Mouse (Mus musculus): Measurements from ENCODE around the gene Adarb1. TPM values are rescaled to one million over a fixed set of nuclear protein-coding genes. Genes with fewer than 3 reads are reported as not detected.

The Adarb1 gene
- polyA plus RNA-seq, 2 experiments = 0.92 to 1.2 TPM

- H3K4me1 ChIP-seq (replicated peaks; ENCODE audit: control insufficient read depth in 2 of 2, insufficient read depth in 2 of 2, low read length in 1 of 2) = peaks cover 5 to 7% of the 10 kb centered on the region in 2 experiments
- no peak overlapping the region for H3K4me2 ChIP-seq (ENCODE audit: low read depth)
- WGBS (ENCODE audit: insufficient replicate concordance) = 64% methylated on average over 8 of the region's 8 CpGs
- ATAC-seq (ENCODE audit: insufficient read depth) = no peak
- H3K4me3 ChIP-seq (ENCODE audit: insufficient read depth in 1 of 2, low read depth in 2 of 2, low read length in 2 of 2) = no peak overlapping the region
- no peaks in the 10 kb centered on the region for H3K36me3 ChIP-seq (replicated peaks; ENCODE audit: control insufficient read depth, insufficient read depth, low read depth)
- no peak for DNase-seq (ENCODE audit: low read depth in 3 of 3, low spot score in 3 of 3)
- no peak overlapping the region for H3K9ac ChIP-seq (replicated peaks)
- no peaks in the 10 kb centered on the region for H3K27me3 ChIP-seq (ENCODE audit: control insufficient read depth, insufficient read depth, low read length)
- no peak overlapping the region for H3K27ac ChIP-seq
- no peak for TF ChIP-seq CTCF (IDR thresholded peaks at IDR 0.05; ENCODE audit: low read depth)
- TF ChIP-seq EP300 (IDR thresholded peaks at IDR 0.05; ENCODE audit: low read depth) = no peak
- no peaks in the 10 kb centered on the region for H3K9me3 ChIP-seq (ENCODE audit: control insufficient read depth, low read length)
These were observed 112.3 kb downstream of the Adarb1 start for GRCm38 (mm10) chr10:77305766-77306165.

- 70% methylated on average over 4 of the region's 4 CpGs for WGBS (ENCODE audit: insufficient replicate concordance)
- TF ChIP-seq CTCF (IDR thresholded peaks at IDR 0.05; ENCODE audit: low read depth) = no peak
- TF ChIP-seq EP300 (IDR thresholded peaks at IDR 0.05; ENCODE audit: low read depth) = no peak
- Histone ChIP-seq H3K27ac (no peak overlapping the region), H3K4me1 (replicated peaks; ENCODE audit: control insufficient read depth in 2 of 2, insufficient read depth in 2 of 2, low read length in 1 of 2) (peaks cover 13 to 15% of the 10 kb centered on the region in 2 experiments), H3K36me3 (replicated peaks; ENCODE audit: control insufficient read depth, insufficient read depth, low read depth) (no peaks in the 10 kb centered on the region), H3K4me2 (ENCODE audit: low read depth) (no peak overlapping the region), H3K4me3 (ENCODE audit: insufficient read depth in 1 of 2, low read depth in 2 of 2, low read length in 2 of 2) (no peak overlapping the region), H3K9me3 (ENCODE audit: control insufficient read depth, low read length) (no peaks in the 10 kb centered on the region), H3K9ac (replicated peaks) (no peak overlapping the region), H3K27me3 (ENCODE audit: control insufficient read depth, insufficient read depth, low read length) (no peaks in the 10 kb centered on the region)
- DNase-seq (ENCODE audit: low read depth in 3 of 3, low spot score in 3 of 3) (no peak), ATAC-seq (ENCODE audit: insufficient read depth) (no peak)
These were observed 113.1 kb downstream of the Adarb1 start for GRCm38 (mm10) chr10:77304840-77305533.

GRCm38 (mm10) chr10:77304362-77304761, 113.7 kb downstream of the Adarb1 start:
- Histone ChIP-seq H3K9me3 (ENCODE audit: control insufficient read depth, low read length) (no peaks in the 10 kb centered on the region), H3K4me1 (replicated peaks; ENCODE audit: control insufficient read depth in 2 of 2, insufficient read depth in 2 of 2, low read length in 1 of 2) (peaks cover 19 to 21% of the 10 kb centered on the region in 2 experiments), H3K9ac (replicated peaks) (no peak overlapping the region), H3K36me3 (replicated peaks; ENCODE audit: control insufficient read depth, insufficient read depth, low read depth) (no peaks in the 10 kb centered on the region), H3K4me2 (ENCODE audit: low read depth) (no peak overlapping the region), H3K4me3 (ENCODE audit: insufficient read depth in 1 of 2, low read depth in 2 of 2, low read length in 2 of 2) (no peak overlapping the region), H3K27ac (no peak overlapping the region), H3K27me3 (ENCODE audit: control insufficient read depth, insufficient read depth, low read length) (no peaks in the 10 kb centered on the region)
- no peak for DNase-seq (ENCODE audit: low read depth in 3 of 3, low spot score in 3 of 3)
- 70% methylated on average over 3 of the region's 3 CpGs for WGBS (ENCODE audit: insufficient replicate concordance)
- ATAC-seq (ENCODE audit: insufficient read depth) = no peak
- TF ChIP-seq EP300 (IDR thresholded peaks at IDR 0.05; ENCODE audit: low read depth) = no peak
- no peak for TF ChIP-seq CTCF (IDR thresholded peaks at IDR 0.05; ENCODE audit: low read depth)

GRCm38 (mm10) chr10:77300934-77301297, 117.2 kb downstream of the Adarb1 start:
- DNase-seq (ENCODE audit: low read depth in 3 of 3, low spot score in 3 of 3) (peak; percentile 56 to 66 (median 64)), ATAC-seq (ENCODE audit: insufficient read depth) (peak; percentile 87)
- Histone ChIP-seq H3K36me3 (replicated peaks; ENCODE audit: control insufficient read depth, insufficient read depth, low read depth) (no peaks in the 10 kb centered on the region), H3K9me3 (ENCODE audit: control insufficient read depth, low read length) (no peaks in the 10 kb centered on the region), H3K9ac (replicated peaks) (no peak overlapping the region), H3K27me3 (ENCODE audit: control insufficient read depth, insufficient read depth, low read length) (no peaks in the 10 kb centered on the region), H3K4me3 (ENCODE audit: insufficient read depth in 1 of 2, low read depth in 2 of 2, low read length in 2 of 2) (no peak overlapping the region), H3K4me1 (replicated peaks; ENCODE audit: control insufficient read depth in 2 of 2, insufficient read depth in 2 of 2, low read length in 1 of 2) (peaks cover 25 to 35% of the 10 kb centered on the region in 2 experiments), H3K4me2 (ENCODE audit: low read depth) (peak overlapping the region; percentile 49), H3K27ac (peak overlapping the region; percentile 80)
- 0 out of 2 replicates have a peak, but pooled peaks have one; percentile 35 for TF ChIP-seq EP300 (IDR thresholded peaks at IDR 0.05; ENCODE audit: low read depth)
- no peak for TF ChIP-seq CTCF (IDR thresholded peaks at IDR 0.05; ENCODE audit: low read depth)
- 13% methylated on average over 4 of the region's 4 CpGs for WGBS (ENCODE audit: insufficient replicate concordance)

- peaks cover 25 to 38% of the 10 kb centered on the region in 2 experiments for H3K4me1 ChIP-seq (replicated peaks; ENCODE audit: control insufficient read depth in 2 of 2, insufficient read depth in 2 of 2, low read length in 1 of 2)
- no peak overlapping the region for H3K4me3 ChIP-seq (ENCODE audit: insufficient read depth in 1 of 2, low read depth in 2 of 2, low read length in 2 of 2)
- DNase-seq (ENCODE audit: low read depth in 3 of 3, low spot score in 3 of 3) = no peak
- H3K36me3 ChIP-seq (replicated peaks; ENCODE audit: control insufficient read depth, insufficient read depth, low read depth) = no peaks in the 10 kb centered on the region
- WGBS (ENCODE audit: insufficient replicate concordance) = 38% methylated on average over 8 of the region's 8 CpGs
- no peaks in the 10 kb centered on the region for H3K9me3 ChIP-seq (ENCODE audit: control insufficient read depth, low read length)
- H3K27ac ChIP-seq = peak overlapping the region; percentile 80
- peak; percentile 56 for ATAC-seq (ENCODE audit: insufficient read depth)
- TF ChIP-seq EP300 (IDR thresholded peaks at IDR 0.05; ENCODE audit: low read depth) (no peak), CTCF (IDR thresholded peaks at IDR 0.05; ENCODE audit: low read depth) (no peak)
- H3K4me2 ChIP-seq (ENCODE audit: low read depth) = peak overlapping the region; percentile 49
- no peaks in the 10 kb centered on the region for H3K27me3 ChIP-seq (ENCODE audit: control insufficient read depth, insufficient read depth, low read length)
- H3K9ac ChIP-seq (replicated peaks) = no peak overlapping the region
These were observed 117.7 kb downstream of the Adarb1 start for GRCm38 (mm10) chr10:77300237-77300933.

Data from liver, embryonic 14.5 days (tissue).